ENCODE assay signal across 8 mouse cellular contexts in the genomic region with DNA sequence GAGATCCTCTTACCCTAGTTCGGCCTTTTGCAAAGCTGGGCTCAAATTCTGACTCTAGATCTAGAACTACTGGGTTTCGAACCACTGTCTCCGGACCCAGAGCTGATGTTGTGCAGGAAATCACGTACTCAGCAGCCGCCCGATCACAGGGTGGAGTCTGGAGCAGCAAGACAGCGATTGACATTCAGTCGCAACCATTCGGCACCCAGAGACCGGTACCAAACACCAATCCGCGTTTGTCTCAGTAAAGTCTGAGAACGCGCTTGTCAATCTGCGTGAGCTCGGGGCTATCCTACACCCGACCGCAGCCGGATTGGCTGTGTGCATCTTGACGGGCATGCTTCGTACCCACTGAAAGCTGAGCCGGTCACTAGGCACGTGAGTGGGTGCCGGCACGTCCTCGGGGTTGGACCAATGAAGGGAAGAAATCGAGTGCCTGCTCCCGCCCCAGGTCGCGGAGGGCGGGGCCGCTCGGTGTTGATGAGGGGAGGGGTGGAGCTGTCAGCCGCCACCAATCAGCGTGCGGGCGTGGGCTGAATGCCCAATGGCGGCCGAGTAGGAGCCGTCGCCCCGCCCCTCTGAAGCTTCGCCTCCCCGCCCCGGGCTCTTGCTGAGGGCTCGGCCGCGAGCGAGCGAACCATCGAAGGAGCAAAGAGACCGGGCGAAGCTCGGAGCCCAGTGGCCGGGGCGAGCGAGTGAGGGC. TPM values are rescaled to one million over a fixed set of nuclear protein-coding genes. Genes with fewer than 3 reads are reported as not detected.
A peak's percentile ranks its signal among the peaks of the same experiment; 100 is the strongest.
DNase-seq lines count a peak whose midpoint lies in the region; ATAC-seq lines count a peak whose summit lies in the region.

A gene (plus strand): TSS at position 613 of the 703 bp plus-strand sequence.

- H3K4me1 ChIP-seq in intestine, embryonic 14.5 days (replicated peaks; ENCODE audit: control insufficient read depth, insufficient read depth, low read length), result peaks cover 16% of the 10 kb centered on the region

- ATAC-seq in intestine, embryonic 14.5 days (replicated peaks; ENCODE audit: low FRiP score, low TSS enrichment, low read depth), result peak; percentile 99

- H3K9ac ChIP-seq in intestine, embryonic 14.5 days (ENCODE audit: low read length), result peak within 1 kb of the TSS; percentile 89

- H3K27ac ChIP-seq in intestine, embryonic 14.5 days (ENCODE audit: low read depth), result peak within 1 kb of the TSS; percentile 94

- under 1% methylated on average over 57 of the region's 57 CpGs for WGBS in intestine, embryonic 14.5 days

- intact Hi-C loops in left cerebral cortex, postnatal 14 days (cut with DNase I), result no loop called here

- H3K4me3 ChIP-seq in intestine, embryonic 14.5 days (ENCODE audit: low read depth, low read length), result peak within 1 kb of the TSS; percentile 85

- DNase-seq in adrenal gland, adult 18-20 months (ENCODE audit: low spot score in 2 of 2), result peak; percentile 96
- DNase-seq in embryo, embryonic 11 days, result peak; percentile 100
- DNase-seq in gastrocnemius, postnatal 25 days, result peak; percentile 100
- peak; percentile 97 for DNase-seq in intestine, embryonic 14.5 days (ENCODE audit: low spot score)
- DNase-seq in left cerebral cortex, postnatal 14 days (ENCODE audit: low spot score in 2 of 2), result peak; percentile 99 to 100
- peak; percentile 99 for DNase-seq in mesoderm, embryonic 11.5 days (ENCODE audit: low read depth, low spot score)
- peak; percentile 99 to 100 for DNase-seq in right cerebral cortex, postnatal 36 days (ENCODE audit: low spot score in 2 of 2)
- DNase-seq in yolk sac, embryonic 10.5 days (ENCODE audit: low spot score), result peak; percentile 99

- H3K4me2 ChIP-seq in intestine, embryonic 14.5 days (ENCODE audit: low read length), result peak within 1 kb of the TSS; percentile 64

- no peaks in the 10 kb centered on the region for H3K27me3 ChIP-seq in intestine, embryonic 14.5 days (replicated peaks; ENCODE audit: control insufficient read depth, insufficient read depth, low read length)

- H3K9me3 ChIP-seq in intestine, embryonic 14.5 days (ENCODE audit: control insufficient read depth, low read length), result no peaks in the 10 kb centered on the region

- H3K36me3 ChIP-seq in intestine, embryonic 14.5 days (ENCODE audit: control insufficient read depth, insufficient read depth, low read length), result peaks cover 25% of the 10 kb centered on the region

RNA-seq across cellular contexts. Expression of the gene that starts here (rescaled TPM):
- total RNA-seq in adrenal gland, adult 18-20 months (2021), result 10 to 100 TPM; 31.9 to 39.9 TPM
- 10 to 100 TPM; 21.5 to 22.6 TPM for total RNA-seq in gastrocnemius, postnatal 25 days (2021)
- 28.4 and 33.5 TPM in 2 replicates for polyA plus RNA-seq in intestine, embryonic 14.5 days (2014; fragmentation: Nextera tagmentation; extraction: Ambion mirVana)
- 10 to 100 TPM; 75.0 to 87.7 TPM for total RNA-seq in left cerebral cortex, postnatal 14 days (2021)

Comparison
In these comparisons a context has a peak if more than half of its experiments do, and no peak if none do; other contexts are left out.
1. Peak in every context shown above with its lines: DNase-seq, ATAC-seq, H3K4me3 ChIP-seq and H3K27ac ChIP-seq.